Mouse (Mus musculus): ENCODE measurements around the gene Thbs1.

Thbs1 gene

GRCm38 (mm10) chr2:118111488-118112131 is at the start of gene Thbs1:
Gene Thbs1 (plus strand): TSS chr2:118111876.
- DNase-seq = peak; percentile 15 to 31

- no peak for DNase-seq
Observed at GRCm38 (mm10) chr2:118064121-118064764, 47.4 kb upstream of the Thbs1 start.

GRCm38 (mm10) chr2:118066065-118066770 is 45.5 kb upstream of the Thbs1 start:
- no peak for DNase-seq

GRCm38 (mm10) chr2:118069975-118070374 is 41.7 kb upstream of the Thbs1 start:
- DNase-seq = no peak

GRCm38 (mm10) chr2:118072811-118073372 is 38.8 kb upstream of the Thbs1 start:
- DNase-seq = no peak

GRCm38 (mm10) chr2:118074030-118074429 is 37.6 kb upstream of the Thbs1 start:
- DNase-seq = no peak

GRCm38 (mm10) chr2:118075165-118075564 is 36.5 kb upstream of the Thbs1 start:
- DNase-seq = no peak

- DNase-seq = no peak
Observed at GRCm38 (mm10) chr2:118079131-118079530, 32.5 kb upstream of the Thbs1 start.

- no peak for DNase-seq
Observed at GRCm38 (mm10) chr2:118081581-118081980, 30.1 kb upstream of the Thbs1 start.

- no peak for DNase-seq
Observed at GRCm38 (mm10) chr2:118083652-118084051, 28.0 kb upstream of the Thbs1 start.

- no peak for DNase-seq
Observed at GRCm38 (mm10) chr2:118084693-118085092, 27.0 kb upstream of the Thbs1 start.

GRCm38 (mm10) chr2:118085647-118086046 is 26.0 kb upstream of the Thbs1 start:
- no peak for DNase-seq

GRCm38 (mm10) chr2:118087044-118087726 is 24.5 kb upstream of the Thbs1 start:
- DNase-seq = no peak

GRCm38 (mm10) chr2:118091226-118091625 is 20.4 kb upstream of the Thbs1 start:
- no peak for DNase-seq

GRCm38 (mm10) chr2:118099104-118099503 is 12.6 kb upstream of the Thbs1 start:
- no peak for DNase-seq

- no peak for DNase-seq
Observed at GRCm38 (mm10) chr2:118102169-118102568, 9.5 kb upstream of the Thbs1 start.

- no peak for DNase-seq
Observed at GRCm38 (mm10) chr2:118110225-118110915, 1.3 kb upstream of the Thbs1 start.

- peak; percentile 51 to 75 for DNase-seq
Observed at GRCm38 (mm10) chr2:118111116-118111487, 574 bp upstream of the Thbs1 start.

GRCm38 (mm10) chr2:118112438-118112837 is 762 bp downstream of the Thbs1 start:
- DNase-seq = no peak

- DNase-seq = no peak
Observed at GRCm38 (mm10) chr2:118112846-118113479, 1.3 kb downstream of the Thbs1 start.

GRCm38 (mm10) chr2:118113808-118114524 is 2.3 kb downstream of the Thbs1 start:
- DNase-seq = no peak
